Mouse (Mus musculus) hindbrain, embryonic 14.5 days (tissue): ENCODE measurements around the gene Rad51b. TPM values are rescaled to one million over a fixed set of nuclear protein-coding genes. Genes with fewer than 3 reads are reported as not detected.

Source experiments
- ATAC-seq: fragments of 200-750 bp; cut with Nextera tagmentation; 2 replicates; pipeline ENCODE4 v1.8.0; 2017; ENCODE audit warnings: moderate number of reproducible peaks, mild to moderate bottlenecking, moderate TSS enrichment, moderate library complexity; ENCODE audit not compliant: low FRiP score
- DNase-seq: peaks from one replicate; pipeline ENCODE4 v3.0.0-alpha.2; 2015; ENCODE audit warnings: low spot score
- H3K27ac ChIP-seq: fragments of 300-500 bp; sonication (generic); 2 replicates; pipeline ENCODE4 v1.5.1; 2014; ENCODE audit warnings: mild to moderate bottlenecking, moderate library complexity
- H3K27me3 ChIP-seq: fragments of 300-500 bp; sonication (generic); 2 replicates; pipeline ENCODE4 v1.6.1; 2014; ENCODE audit warnings: mild to moderate bottlenecking, low read length, mixed read lengths; ENCODE audit not compliant: control insufficient read depth, insufficient read depth
- H3K36me3 ChIP-seq: fragments of 300-500 bp; sonication (generic); replicated peaks from 2 replicates; pipeline ENCODE4 v1.6.1; 2014; ENCODE audit not compliant: control insufficient read depth, insufficient read depth
- H3K4me1 ChIP-seq: fragments of 300-500 bp; sonication (generic); replicated peaks from 2 replicates; pipeline ENCODE4 v1.6.1; 2014; ENCODE audit warnings: antibody characterized with exemption, low read length, mixed read lengths; ENCODE audit not compliant: control insufficient read depth, insufficient read depth
- H3K4me2 ChIP-seq: fragments of 300-500 bp; sonication (generic); replicated peaks from 2 replicates; pipeline ENCODE4 v1.6.1; 2014; ENCODE audit warnings: mild to moderate bottlenecking, moderate library complexity
- H3K4me3 ChIP-seq: fragments of 300-500 bp; sonication (generic); replicated peaks from 2 replicates; pipeline ENCODE4 v1.5.1; 2014; ENCODE audit warnings: mild to moderate bottlenecking, low read length
- H3K9ac ChIP-seq: fragments of 300-500 bp; sonication (generic); 2 replicates; pipeline ENCODE4 v1.6.1; 2014
- H3K9me3 ChIP-seq: fragments of 300-500 bp; sonication (generic); 2 replicates; pipeline ENCODE4 v1.6.1; 2016; ENCODE audit warnings: low read length; ENCODE audit not compliant: control insufficient read depth
- WGBS: fragments of 180-500 bp; shearing (Covaris S2); extraction: QIAGEN DNeasy Blood & Tissue Kit; methylation state at CpG from one replicate; pipeline ENCODE4 v1.1.7; 2014; 5-methylcytosine and 5-hydroxymethylcytosine counted together
- polyA plus RNA-seq: library from polyadenylated mRNA; unstranded; fragments of >200 nt; fragmentation: Nextera tagmentation; extraction: Ambion mirVana; gene quantifications from 2 replicates; pipeline ENCODE4 v1.2.1, GENCODE M21; 2014

The Rad51b gene
- polyA plus RNA-seq, 1 experiment from 2014 or later: 1.5 TPM

DNA sequence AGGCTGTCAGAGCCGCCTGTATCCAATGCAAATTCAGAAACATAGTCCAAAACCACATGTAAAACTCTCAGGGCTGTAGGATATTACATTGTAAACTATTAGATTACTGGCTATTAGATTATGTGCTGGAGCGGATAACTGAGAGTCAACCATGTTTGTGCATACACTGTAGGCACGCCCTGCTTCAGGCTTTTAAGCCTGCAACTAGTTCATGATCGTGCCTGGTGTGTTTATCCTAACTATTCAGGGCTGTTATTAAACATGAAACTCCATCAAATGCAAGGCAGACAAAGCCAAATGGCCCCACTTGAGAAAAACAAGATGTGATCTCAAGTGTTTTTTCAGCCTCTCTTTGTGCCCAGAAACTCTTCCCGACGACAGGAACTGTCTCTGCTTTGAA is 560.6 kb downstream of the Rad51b start:
- Histone ChIP-seq H3K27me3 (no peaks in the 10 kb centered on the region), H3K4me2 (no peak overlapping the region), H3K9ac (no peak overlapping the region), H3K9me3 (no peaks in the 10 kb centered on the region), H3K4me3 (no peak overlapping the region), H3K4me1 (no peaks in the 10 kb centered on the region; the same call in 1 of the 2 replicates), H3K27ac (no peak overlapping the region), H3K36me3 (no peaks in the 10 kb centered on the region)
- ATAC-seq (no peak), DNase-seq (no peak)
- 90% methylated on average over 6 of the region's 6 CpGs for WGBS

DNA sequence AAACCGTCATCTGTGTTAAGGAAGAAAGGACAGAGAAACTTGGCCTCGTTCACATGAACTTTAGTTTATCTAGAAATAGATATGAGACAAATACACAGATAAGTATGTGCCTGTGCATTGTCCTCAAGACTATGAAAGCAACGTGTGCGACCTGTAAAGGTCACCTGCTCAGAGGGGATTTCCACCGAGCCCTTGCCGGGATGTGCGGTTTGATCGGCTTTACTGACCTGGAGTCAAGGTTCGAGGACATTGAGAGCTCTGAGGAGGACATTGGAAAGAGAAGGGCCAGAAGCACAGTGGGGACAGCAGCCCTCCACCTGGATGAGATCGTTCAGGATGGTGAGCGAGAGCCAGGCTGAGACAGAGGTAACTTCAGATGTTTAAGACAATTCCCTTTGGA is 561.3 kb downstream of the Rad51b start:
- no peaks in the 10 kb centered on the region for H3K36me3 ChIP-seq
- no peaks in the 10 kb centered on the region for H3K27me3 ChIP-seq
- H3K27ac ChIP-seq: no peak overlapping the region
- DNase-seq: no peak
- no peaks in the 10 kb centered on the region for H3K9me3 ChIP-seq
- no peak overlapping the region for H3K9ac ChIP-seq
- WGBS: 87% methylated on average over 11 of the region's 11 CpGs
- H3K4me2 ChIP-seq: no peak overlapping the region
- no peaks in the 10 kb centered on the region; the same call in 1 of the 2 replicates for H3K4me1 ChIP-seq
- H3K4me3 ChIP-seq: no peak overlapping the region
- ATAC-seq: no peak

DNA sequence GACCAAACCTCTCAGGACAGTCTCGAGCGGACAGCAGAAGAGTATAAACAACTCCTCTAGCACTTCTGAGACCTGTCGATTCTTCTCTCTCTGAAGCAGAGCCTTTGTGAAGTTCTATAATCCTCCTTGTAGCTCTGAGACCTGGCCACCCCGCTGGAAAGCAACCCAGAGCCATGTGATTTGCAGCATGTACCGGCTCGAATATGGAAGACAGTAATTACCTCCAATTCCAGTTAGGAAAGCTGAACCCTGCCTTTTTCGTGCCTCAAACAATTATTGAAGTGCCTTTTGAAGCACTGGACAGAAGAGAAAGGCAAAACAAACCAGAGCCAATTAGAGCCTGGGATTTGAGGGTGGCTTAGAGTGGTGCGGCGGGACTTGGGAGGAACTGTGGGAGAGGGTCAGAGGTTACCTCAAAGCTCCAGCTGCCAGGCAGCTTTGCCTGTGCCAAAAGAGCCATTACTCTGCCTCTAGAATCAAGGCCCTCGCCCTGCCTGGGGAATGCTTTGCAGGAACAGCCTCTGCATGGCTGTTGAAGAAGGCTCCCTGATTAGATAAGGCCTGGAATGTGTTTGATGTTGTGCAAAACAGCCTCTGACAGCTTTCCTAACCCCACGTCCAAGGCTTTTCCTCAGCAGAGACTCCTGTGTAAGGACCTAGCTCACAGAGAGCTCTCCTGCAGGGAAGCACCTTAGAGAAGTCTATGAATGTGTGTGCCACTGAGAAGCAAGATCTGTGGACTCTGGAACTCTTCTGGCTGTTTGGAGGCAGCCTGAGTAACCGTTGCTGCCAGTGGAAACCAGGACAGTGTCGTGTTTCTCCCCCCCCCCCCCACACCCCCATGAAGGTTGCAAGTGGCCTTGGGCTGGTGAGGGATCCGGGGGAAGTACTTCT is 562.5 kb downstream of the Rad51b start:
- Histone ChIP-seq H3K36me3 (no peaks in the 10 kb centered on the region), H3K9ac (no peak overlapping the region), H3K4me3 (no peak overlapping the region), H3K27ac (0 out of 2 replicates have a peak overlapping the region, but pooled peaks have one; percentile 9), H3K4me1 (no peaks in the 10 kb centered on the region; the same call in 1 of the 2 replicates), H3K4me2 (no peak overlapping the region), H3K27me3 (no peaks in the 10 kb centered on the region), H3K9me3 (no peaks in the 10 kb centered on the region)
- DNase-seq (no peak), ATAC-seq (no peak)
- 40% methylated on average over 14 of the region's 14 CpGs for WGBS

GRCm38 (mm10) chr12:79860248-79860555 is 563.1 kb downstream of the Rad51b start:
- Histone ChIP-seq H3K36me3 (no peaks in the 10 kb centered on the region), H3K9ac (no peak overlapping the region), H3K9me3 (no peaks in the 10 kb centered on the region), H3K4me1 (no peaks in the 10 kb centered on the region; the same call in 1 of the 2 replicates), H3K27me3 (no peaks in the 10 kb centered on the region), H3K4me3 (no peak overlapping the region), H3K4me2 (no peak overlapping the region), H3K27ac (0 out of 2 replicates have a peak overlapping the region, but pooled peaks have one; percentile 9)
- WGBS: 85% methylated on average over 2 of the region's 2 CpGs
- DNase-seq (no peak), ATAC-seq (no peak)

Other genes with a start within 250 kb of the Rad51b start
- gene Pigh, start 207.6 kb upstream of the Rad51b start, polyA plus RNA-seq: 16.4 and 17.2 TPM in 2 replicates
- gene Arg2, start 166.5 kb upstream of the Rad51b start, polyA plus RNA-seq: 32.0 and 35.6 TPM in 2 replicates
- 189 and 190 TPM in 2 replicates for gene Vti1b, start 124.6 kb upstream of the Rad51b start, polyA plus RNA-seq
- 37.5 and 42.3 TPM in 2 replicates for gene Rdh11, start 105.0 kb upstream of the Rad51b start, polyA plus RNA-seq
- gene Rdh12, start 88.4 kb upstream of the Rad51b start, polyA plus RNA-seq: 0.72 TPM in 2 replicates
- 9.7 and 11.7 TPM in 2 replicates for gene Zfyve26, start 978 bp upstream of the Rad51b start, polyA plus RNA-seq